ENCODE assay signal across 14 mouse cellular contexts in the genomic region with DNA sequence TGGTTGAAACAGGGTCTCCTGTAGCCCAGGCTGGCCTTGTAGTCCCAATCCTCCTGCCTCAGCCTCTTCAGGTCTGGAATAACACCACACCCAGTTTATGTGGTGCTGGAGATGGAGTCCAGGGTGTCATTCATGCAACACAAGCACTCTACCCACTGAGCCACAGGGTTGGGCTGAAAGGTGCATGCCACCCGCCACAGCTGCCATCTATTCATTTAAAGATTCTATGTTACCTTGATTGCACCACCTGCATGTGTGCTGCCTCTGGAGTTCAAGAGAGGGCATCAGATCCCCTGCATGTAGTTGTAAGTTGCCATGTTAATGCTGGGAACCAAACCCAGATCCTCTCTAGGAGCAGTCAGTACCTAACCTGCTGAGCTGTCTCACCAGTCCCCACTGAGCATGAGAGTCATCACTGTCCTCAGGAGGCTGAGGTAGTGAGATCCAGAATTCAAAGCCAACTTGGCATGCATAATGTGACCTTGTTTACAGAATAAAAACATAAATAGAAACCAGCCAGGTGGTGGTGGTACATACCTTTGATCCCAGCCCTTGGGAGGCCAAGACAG. TPM values are rescaled to one million over a fixed set of nuclear protein-coding genes. Genes with fewer than 3 reads are reported as not detected.
DNase-seq lines count a peak whose midpoint lies in the region; ATAC-seq and TF ChIP-seq lines count a peak whose summit lies in the region.
"Had no signal": no experiment of that assay in that cellular context is flagged by ENCODE, and none has a peak within 500 bp of the region (broad histone marks: within the 10 kb centered on the region; RNA-seq: fewer than 3 reads in every experiment).

No protein-coding gene starts in this region.

- peaks cover 5% of the 10 kb centered on the region; the same call in 1 of the 2 replicates for H3K36me3 ChIP-seq in forebrain, embryonic 16.5 days (ENCODE audit: control insufficient read depth, insufficient read depth)
- peaks cover 11% of the 10 kb centered on the region for H3K36me3 ChIP-seq in forebrain, postnatal 0 days (ENCODE audit: insufficient read depth)
- H3K36me3 ChIP-seq in intestine, embryonic 14.5 days (ENCODE audit: control insufficient read depth, insufficient read depth, low read length) = peaks cover 20% of the 10 kb centered on the region
- H3K36me3 ChIP-seq in intestine, embryonic 16.5 days (ENCODE audit: control insufficient read depth, insufficient read depth, low read length) = peaks cover 9% of the 10 kb centered on the region; the same call in 1 of the 2 replicates
- H3K36me3 ChIP-seq in neural tube, embryonic 12.5 days = peaks cover 11% of the 10 kb centered on the region
- peaks cover 17% of the 10 kb centered on the region for H3K36me3 ChIP-seq in neural tube, embryonic 15.5 days

- peaks cover 6% of the 10 kb centered on the region for H3K4me1 ChIP-seq in forebrain, embryonic 16.5 days (replicated peaks; ENCODE audit: control insufficient read depth, insufficient read depth, low read length)
- H3K4me1 ChIP-seq in forebrain, postnatal 0 days (ENCODE audit: insufficient read depth) = no peaks in the 10 kb centered on the region
- peaks cover 26% of the 10 kb centered on the region for H3K4me1 ChIP-seq in intestine, embryonic 14.5 days (replicated peaks; ENCODE audit: control insufficient read depth, insufficient read depth, low read length)
- peaks cover 27% of the 10 kb centered on the region for H3K4me1 ChIP-seq in intestine, embryonic 16.5 days (ENCODE audit: control insufficient read depth, insufficient read depth, low read length)
- peaks cover 21% of the 10 kb centered on the region for H3K4me1 ChIP-seq in neural tube, embryonic 12.5 days
- peaks cover 37% of the 10 kb centered on the region for H3K4me1 ChIP-seq in neural tube, embryonic 15.5 days

- DNase-seq in forebrain, postnatal 0 days = no peak
- DNase-seq in intestine, embryonic 14.5 days (ENCODE audit: low spot score) = no peak
- DNase-seq in gastrocnemius, postnatal 25 days = no peak
- DNase-seq: thymus, postnatal 14 days had no signal

- H3K4me2 ChIP-seq in forebrain, embryonic 16.5 days (ENCODE audit: low read length) = no peak overlapping the region
- no peak overlapping the region for H3K4me2 ChIP-seq in forebrain, postnatal 0 days (ENCODE audit: low read depth)
- H3K4me2 ChIP-seq in intestine, embryonic 14.5 days (ENCODE audit: low read length) = no peak overlapping the region
- no peak overlapping the region for H3K4me2 ChIP-seq in intestine, embryonic 16.5 days (ENCODE audit: low read depth, low read length)
- no peak overlapping the region for H3K4me2 ChIP-seq in neural tube, embryonic 12.5 days (replicated peaks)
- H3K4me2 ChIP-seq in neural tube, embryonic 15.5 days = no peak overlapping the region

- no peak overlapping the region for H3K27ac ChIP-seq in forebrain, embryonic 16.5 days (ENCODE audit: low read length)
- H3K27ac ChIP-seq in forebrain, postnatal 0 days (ENCODE audit: low read depth, low read length) = no peak overlapping the region
- peak overlapping the region; percentile 57; the same call in 1 of the 2 replicates for H3K27ac ChIP-seq in intestine, embryonic 14.5 days (ENCODE audit: low read depth)
- no peak overlapping the region for H3K27ac ChIP-seq in intestine, embryonic 16.5 days (ENCODE audit: low read length)
- H3K27ac ChIP-seq in neural tube, embryonic 12.5 days = no peak overlapping the region
- H3K27ac ChIP-seq in neural tube, embryonic 15.5 days (replicated peaks) = no peak overlapping the region

- TF ChIP-seq CTCF in forebrain, postnatal 0 days (IDR thresholded peaks at IDR 0.05; ENCODE audit: low read depth) = no peak

- no peak overlapping the region for H3K4me3 ChIP-seq in forebrain, embryonic 16.5 days (replicated peaks; ENCODE audit: low read length)
- no peak overlapping the region for H3K4me3 ChIP-seq in forebrain, postnatal 0 days (ENCODE audit: low read depth, low read length)
- H3K4me3 ChIP-seq in intestine, embryonic 14.5 days (ENCODE audit: low read depth, low read length) = no peak overlapping the region
- no peak overlapping the region for H3K4me3 ChIP-seq in intestine, embryonic 16.5 days (ENCODE audit: low read length)
- no peak overlapping the region for H3K4me3 ChIP-seq in neural tube, embryonic 12.5 days
- no peak overlapping the region for H3K4me3 ChIP-seq in neural tube, embryonic 15.5 days (replicated peaks)
- H3K4me3 ChIP-seq: erythroblast, embryonic 14.5 days had no signal

- no peak for ATAC-seq in forebrain, embryonic 16.5 days
- ATAC-seq in forebrain, postnatal 0 days = no peak
- no peak for ATAC-seq in intestine, embryonic 14.5 days (replicated peaks; ENCODE audit: low FRiP score, low TSS enrichment, low read depth)
- ATAC-seq in intestine, embryonic 16.5 days = no peak
- no peak for ATAC-seq in neural tube, embryonic 12.5 days (ENCODE audit: low FRiP score, low read depth)
- ATAC-seq in neural tube, embryonic 15.5 days (ENCODE audit: low FRiP score) = no peak
- no peak for ATAC-seq in CD4-positive, CD25-positive, alpha-beta regulatory T cell, adult 4 months

- H3K27me3 ChIP-seq in forebrain, embryonic 16.5 days (replicated peaks; ENCODE audit: control insufficient read depth, insufficient read depth, low read length) = no peaks in the 10 kb centered on the region
- H3K27me3 ChIP-seq in forebrain, postnatal 0 days (ENCODE audit: insufficient read depth, low read length) = no peaks in the 10 kb centered on the region
- H3K27me3 ChIP-seq in intestine, embryonic 14.5 days (replicated peaks; ENCODE audit: control insufficient read depth, insufficient read depth, low read length) = no peaks in the 10 kb centered on the region
- H3K27me3 ChIP-seq in intestine, embryonic 16.5 days (replicated peaks; ENCODE audit: control insufficient read depth, insufficient read depth, low read length) = no peaks in the 10 kb centered on the region
- 0 out of 2 replicates have a peak, but pooled peaks cover 4% of the 10 kb centered on the region for H3K27me3 ChIP-seq in neural tube, embryonic 12.5 days (replicated peaks)
- no peaks in the 10 kb centered on the region for H3K27me3 ChIP-seq in neural tube, embryonic 15.5 days (replicated peaks)
- H3K27me3 ChIP-seq: Patski had no signal

- 0 out of 2 replicates have a peak overlapping the region, but pooled peaks have one; percentile 7 for H3K9ac ChIP-seq in forebrain, embryonic 16.5 days (replicated peaks; ENCODE audit: low read depth, low read length)
- H3K9ac ChIP-seq in forebrain, postnatal 0 days = no peak overlapping the region
- no peak overlapping the region for H3K9ac ChIP-seq in intestine, embryonic 14.5 days (ENCODE audit: low read length)
- no peak overlapping the region for H3K9ac ChIP-seq in intestine, embryonic 16.5 days (ENCODE audit: low read depth, low read length)
- H3K9ac ChIP-seq in neural tube, embryonic 12.5 days = 0 out of 2 replicates have a peak overlapping the region, but pooled peaks have one; percentile 8
- H3K9ac ChIP-seq in neural tube, embryonic 15.5 days (replicated peaks) = no peak overlapping the region

- H3K9me3 ChIP-seq in forebrain, embryonic 16.5 days (ENCODE audit: control insufficient read depth, low read length) = no peaks in the 10 kb centered on the region
- H3K9me3 ChIP-seq in forebrain, postnatal 0 days (ENCODE audit: low read length) = no peaks in the 10 kb centered on the region
- H3K9me3 ChIP-seq in intestine, embryonic 14.5 days (ENCODE audit: control insufficient read depth, low read length) = no peaks in the 10 kb centered on the region
- H3K9me3 ChIP-seq in intestine, embryonic 16.5 days (ENCODE audit: control insufficient read depth, low read length) = no peaks in the 10 kb centered on the region
- H3K9me3 ChIP-seq in neural tube, embryonic 12.5 days = no peaks in the 10 kb centered on the region
- H3K9me3 ChIP-seq in neural tube, embryonic 15.5 days (replicated peaks) = no peaks in the 10 kb centered on the region

- WGBS in forebrain, embryonic 16.5 days = 100% methylated on average over 1 of the region's 1 CpGs
- 89% methylated on average over 1 of the region's 1 CpGs for WGBS in forebrain, postnatal 0 days
- 88% methylated on average over 1 of the region's 1 CpGs for WGBS in intestine, embryonic 14.5 days
- 96% methylated on average over 1 of the region's 1 CpGs for WGBS in intestine, embryonic 16.5 days
- 90% methylated on average over 1 of the region's 1 CpGs for WGBS in neural tube, embryonic 12.5 days
- 78% methylated on average over 1 of the region's 1 CpGs for WGBS in neural tube, embryonic 15.5 days

RNA-seq across cellular contexts. Expression of a gene that starts 9.3 kb away (rescaled TPM):
- polyA plus RNA-seq in forebrain, embryonic 16.5 days (2015; fragmentation: Nextera tagmentation; extraction: Ambion mirVana) = 12.1 and 12.6 TPM in 2 replicates
- total RNA-seq in forebrain, postnatal 0 days (2014; rRNA removed) = 23.6 and 33.6 TPM in 2 replicates
- 6.9 and 9.4 TPM in 2 replicates for polyA plus RNA-seq in forebrain, postnatal 0 days (2015; fragmentation: Nextera tagmentation; extraction: Ambion mirVana)
- polyA plus RNA-seq in intestine, embryonic 14.5 days (2014; fragmentation: Nextera tagmentation; extraction: Ambion mirVana) = 6.1 and 6.2 TPM in 2 replicates
- polyA plus RNA-seq in intestine, embryonic 16.5 days (2015; fragmentation: Nextera tagmentation; extraction: Ambion mirVana) = 14.0 and 14.9 TPM in 2 replicates
- polyA plus RNA-seq in neural tube, embryonic 12.5 days (2016; fragmentation: Nextera tagmentation; extraction: Ambion mirVana) = 13.6 and 16.3 TPM in 2 replicates
- 15.4 and 17.1 TPM in 2 replicates for polyA plus RNA-seq in neural tube, embryonic 15.5 days (2015; fragmentation: Nextera tagmentation; extraction: Ambion mirVana)
- 1 to 10 TPM; 2.9 to 3.1 TPM for polyA plus RNA-seq in CD4-positive, CD25-positive, alpha-beta regulatory T cell, adult 4 months (2017; shearing (Covaris generic))
- total RNA-seq in gastrocnemius, postnatal 25 days (2021) = 10 to 100 TPM in 1 of 2 experiments, 1 to 10 TPM in 1; 9.6 to 11.5 TPM

RNA-seq across cellular contexts. Expression of a gene that starts 11.4 kb away (rescaled TPM):
- polyA plus RNA-seq in forebrain, embryonic 16.5 days (2015; fragmentation: Nextera tagmentation; extraction: Ambion mirVana) = 4.1 and 4.4 TPM in 2 replicates
- total RNA-seq in forebrain, postnatal 0 days (2014; rRNA removed) = 76.5 and 82.2 TPM in 2 replicates
- 5.9 and 7.7 TPM in 2 replicates for polyA plus RNA-seq in forebrain, postnatal 0 days (2015; fragmentation: Nextera tagmentation; extraction: Ambion mirVana)
- 1.2 and 1.7 TPM in 2 replicates for polyA plus RNA-seq in intestine, embryonic 14.5 days (2014; fragmentation: Nextera tagmentation; extraction: Ambion mirVana)
- polyA plus RNA-seq in intestine, embryonic 16.5 days (2015; fragmentation: Nextera tagmentation; extraction: Ambion mirVana) = 0.20 and 0.43 TPM in 2 replicates
- polyA plus RNA-seq in neural tube, embryonic 12.5 days (2016; fragmentation: Nextera tagmentation; extraction: Ambion mirVana) = 19.7 and 23.7 TPM in 2 replicates
- 5.7 and 6.8 TPM in 2 replicates for polyA plus RNA-seq in neural tube, embryonic 15.5 days (2015; fragmentation: Nextera tagmentation; extraction: Ambion mirVana)
- under 1 TPM in 1 of 2 experiments, not detected in 1; 0.20 TPM for polyA plus RNA-seq in CD4-positive, CD25-positive, alpha-beta regulatory T cell, adult 4 months (2017; shearing (Covaris generic))
- total RNA-seq in gastrocnemius, postnatal 25 days (2021) = 10 to 100 TPM; 17.1 to 18.4 TPM

RNA-seq across cellular contexts. Expression of a gene that starts 14.4 kb away (rescaled TPM):
- polyA plus RNA-seq in forebrain, embryonic 16.5 days (2015; fragmentation: Nextera tagmentation; extraction: Ambion mirVana) = 3.5 and 4.4 TPM in 2 replicates
- 2.2 and 4.0 TPM in 2 replicates for total RNA-seq in forebrain, postnatal 0 days (2014; rRNA removed)
- 6.9 and 8.7 TPM in 2 replicates for polyA plus RNA-seq in forebrain, postnatal 0 days (2015; fragmentation: Nextera tagmentation; extraction: Ambion mirVana)
- 59.3 and 63.7 TPM in 2 replicates for polyA plus RNA-seq in intestine, embryonic 14.5 days (2014; fragmentation: Nextera tagmentation; extraction: Ambion mirVana)
- polyA plus RNA-seq in intestine, embryonic 16.5 days (2015; fragmentation: Nextera tagmentation; extraction: Ambion mirVana) = 70.9 and 80.9 TPM in 2 replicates
- 41.7 and 48.7 TPM in 2 replicates for polyA plus RNA-seq in neural tube, embryonic 12.5 days (2016; fragmentation: Nextera tagmentation; extraction: Ambion mirVana)
- polyA plus RNA-seq in neural tube, embryonic 15.5 days (2015; fragmentation: Nextera tagmentation; extraction: Ambion mirVana) = 9.5 and 21.1 TPM in 2 replicates
- not detected for polyA plus RNA-seq in CD4-positive, CD25-positive, alpha-beta regulatory T cell, adult 4 months (2017; shearing (Covaris generic))
- 10 to 100 TPM in 1 of 2 experiments, 1 to 10 TPM in 1; 8.4 to 22.5 TPM for total RNA-seq in gastrocnemius, postnatal 25 days (2021)

RNA-seq across cellular contexts. Expression of a gene that starts 28.2 kb away (rescaled TPM):
- 218 and 236 TPM in 2 replicates for polyA plus RNA-seq in forebrain, embryonic 16.5 days (2015; fragmentation: Nextera tagmentation; extraction: Ambion mirVana)
- total RNA-seq in forebrain, postnatal 0 days (2014; rRNA removed) = 179 and 184 TPM in 2 replicates
- 274 and 283 TPM in 2 replicates for polyA plus RNA-seq in forebrain, postnatal 0 days (2015; fragmentation: Nextera tagmentation; extraction: Ambion mirVana)
- polyA plus RNA-seq in intestine, embryonic 14.5 days (2014; fragmentation: Nextera tagmentation; extraction: Ambion mirVana) = 102 TPM in 2 replicates
- polyA plus RNA-seq in intestine, embryonic 16.5 days (2015; fragmentation: Nextera tagmentation; extraction: Ambion mirVana) = 88.1 and 91.7 TPM in 2 replicates
- polyA plus RNA-seq in neural tube, embryonic 12.5 days (2016; fragmentation: Nextera tagmentation; extraction: Ambion mirVana) = 189 and 194 TPM in 2 replicates
- polyA plus RNA-seq in neural tube, embryonic 15.5 days (2015; fragmentation: Nextera tagmentation; extraction: Ambion mirVana) = 223 and 252 TPM in 2 replicates
- 10 to 100 TPM; 22.5 to 22.7 TPM for polyA plus RNA-seq in CD4-positive, CD25-positive, alpha-beta regulatory T cell, adult 4 months (2017; shearing (Covaris generic))
- total RNA-seq in gastrocnemius, postnatal 25 days (2021) = 10 to 100 TPM; 23.9 to 24.9 TPM

RNA-seq across cellular contexts. Expression of a gene that starts 28.4 kb away (rescaled TPM):
- polyA plus RNA-seq in forebrain, embryonic 16.5 days (2015; fragmentation: Nextera tagmentation; extraction: Ambion mirVana) = 0.26 TPM in 1 of 2 replicates, not detected in the other
- total RNA-seq in forebrain, postnatal 0 days (2014; rRNA removed) = 0.48 TPM in 1 of 2 replicates, not detected in the other
- polyA plus RNA-seq in forebrain, postnatal 0 days (2015; fragmentation: Nextera tagmentation; extraction: Ambion mirVana) = 0.08 and 0.16 TPM in 2 replicates
- 0.54 and 0.58 TPM in 2 replicates for polyA plus RNA-seq in intestine, embryonic 14.5 days (2014; fragmentation: Nextera tagmentation; extraction: Ambion mirVana)
- polyA plus RNA-seq in intestine, embryonic 16.5 days (2015; fragmentation: Nextera tagmentation; extraction: Ambion mirVana) = 0.26 and 0.28 TPM in 2 replicates
- polyA plus RNA-seq in neural tube, embryonic 12.5 days (2016; fragmentation: Nextera tagmentation; extraction: Ambion mirVana) = 0.10 and 0.24 TPM in 2 replicates
- 0.13 TPM in 2 replicates for polyA plus RNA-seq in neural tube, embryonic 15.5 days (2015; fragmentation: Nextera tagmentation; extraction: Ambion mirVana)
- not detected for polyA plus RNA-seq in CD4-positive, CD25-positive, alpha-beta regulatory T cell, adult 4 months (2017; shearing (Covaris generic))
- total RNA-seq in gastrocnemius, postnatal 25 days (2021) = not detected
- total RNA-seq: adrenal gland, adult 8-10 months; layer of hippocampus, postnatal 25 days; megakaryocyte-erythroid progenitor cell, adult 5-6 weeks had no signal
- polyA plus RNA-seq: erythroblast, embryonic 14.5 days had no signal

Comparison
In these comparisons a context has a peak if more than half of its experiments do, and no peak if none do; other contexts are left out.
1. H3K9ac ChIP-seq: peak in forebrain, embryonic 16.5 days (single experiment) and neural tube, embryonic 12.5 days (single experiment); none in forebrain, postnatal 0 days (single experiment), intestine, embryonic 14.5 days (single experiment), intestine, embryonic 16.5 days (single experiment) and neural tube, embryonic 15.5 days (single experiment).